Mouse (Mus musculus) megakaryocyte, embryonic 14.5 days (primary cell): Measurements from ENCODE around the gene Fam19a1.

Experiments used
- FLI1 ChIP-seq: IDR thresholded peaks from 2 replicates; pipeline ENCODE4 v1.6.1; 2012; ENCODE audit warnings: low read length, inconsistent platforms, mixed read lengths
- GATA1 ChIP-seq: IDR thresholded peaks from 3 replicates; pipeline ENCODE4 v1.6.1; 2012; ENCODE audit warnings: mixed read lengths, low read length, inconsistent platforms, borderline replicate concordance

DNA sequence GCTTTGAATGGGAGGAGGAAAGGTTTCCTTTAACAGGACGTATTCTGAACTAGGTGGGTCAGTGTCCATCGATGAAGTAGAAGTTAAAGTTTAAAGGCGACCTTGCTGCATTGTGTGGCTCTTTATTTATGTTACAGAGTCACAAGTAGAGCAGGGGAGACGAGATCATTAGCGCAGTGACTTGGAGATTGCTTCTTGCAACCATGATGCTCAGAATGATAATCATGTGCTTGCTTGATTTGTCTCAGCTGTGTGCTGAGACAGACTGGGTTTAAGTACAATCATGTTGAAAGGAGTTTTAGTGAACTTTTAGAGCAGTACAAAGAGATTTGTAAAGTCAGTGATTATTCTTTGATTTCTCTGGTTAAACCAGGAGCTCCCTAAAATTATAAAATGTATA is 536.3 kb downstream of the Fam19a1 start:
- TF ChIP-seq GATA1, result no peak
- no peak for TF ChIP-seq FLI1
